Mouse (Mus musculus): ENCODE results near the gene Pole2.

- no peak for TF ChIP-seq POLR2A (IDR thresholded peaks at IDR 0.05; ENCODE audit: extremely low read depth, insufficient read depth, low read length)
- TF ChIP-seq CTCF (IDR thresholded peaks at IDR 0.05; ENCODE audit: extremely low read depth, insufficient read depth, low read length) = no peak
Observed at GRCm38 (mm10) chr12:69155923-69156322, 72.1 kb downstream of the Pole2 start.

All from cortical plate, adult 2 months (tissue).